Mouse (Mus musculus): ENCODE results near the gene Wars2. TPM values are rescaled to one million over a fixed set of nuclear protein-coding genes. Genes with fewer than 3 reads are reported as not detected.

The Wars2 gene
- polyA plus RNA-seq, 1 experiment from 2014 or later: 8.8 TPM

- Histone ChIP-seq H3K4me1 (ENCODE audit: insufficient read depth) (no peaks in the 10 kb centered on the region), H3K9ac (no peak within 1 kb of the TSS)
- 1% methylated on average over 20 of the region's 20 CpGs for WGBS
These were observed 99.4 kb downstream of the Wars2 start, which contains the start of gene Tbx15 for GRCm38 (mm10) chr3:99240213-99240720. Gene Tbx15, plus strand, starts transcription at chr3:99240381.

DNA sequence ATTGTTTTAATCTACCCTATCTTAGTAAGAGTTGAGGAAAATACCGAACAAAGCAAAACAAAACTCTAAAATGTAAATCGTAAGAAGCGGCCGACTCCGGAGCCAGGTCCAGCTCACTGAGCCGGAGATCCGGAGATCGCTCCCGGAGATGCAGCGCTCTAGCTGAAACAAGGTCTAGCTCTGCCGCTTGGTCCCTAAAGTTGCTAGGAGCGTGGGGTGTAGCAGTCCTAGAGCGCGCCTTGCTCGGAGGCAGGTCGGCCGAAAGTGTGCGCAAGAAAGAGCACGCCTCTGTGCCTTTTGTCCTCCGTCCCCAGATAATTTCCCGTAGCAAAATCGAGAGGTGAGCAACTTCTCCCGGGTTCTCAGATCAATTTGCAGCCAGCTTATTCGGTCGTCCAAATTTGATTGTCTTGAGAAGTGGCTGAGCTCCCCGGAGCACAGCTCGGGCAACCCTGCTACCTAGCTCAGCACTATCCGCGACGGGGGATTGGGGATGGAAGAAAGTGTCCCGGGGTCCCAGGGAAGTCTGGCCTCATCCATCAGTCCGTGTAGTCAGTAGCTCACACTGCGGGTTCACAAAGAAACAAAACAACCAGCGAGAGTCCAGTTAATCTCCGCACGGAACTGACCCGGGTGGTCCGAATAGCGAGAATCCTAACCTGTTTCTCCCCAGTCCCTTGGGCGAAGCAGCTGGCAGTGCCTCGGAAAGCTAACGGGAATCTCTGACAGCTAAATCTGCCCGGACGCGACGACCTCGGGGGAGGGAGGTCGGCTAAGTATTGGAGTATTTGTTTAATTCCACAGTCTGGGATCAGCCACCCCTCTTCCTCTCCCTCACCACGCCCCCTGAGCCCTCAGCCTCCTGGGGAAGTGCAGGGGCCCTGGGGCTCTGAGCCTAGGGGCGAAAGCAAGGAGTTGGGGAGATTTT lies 100.2 kb downstream of the Wars2 start:
- Histone ChIP-seq H3K36me3 (ENCODE audit: insufficient read depth) (no peaks in the 10 kb centered on the region), H3K4me1 (ENCODE audit: insufficient read depth) (no peaks in the 10 kb centered on the region), H3K4me2 (peak overlapping the region; percentile 36; the same call in 1 of the 2 replicates), H3K27ac (ENCODE audit: low read depth) (no peak overlapping the region), H3K27me3 (ENCODE audit: insufficient read depth, low read length) (peaks cover 95% of the 10 kb centered on the region), H3K9ac (no peak overlapping the region), H3K4me3 (ENCODE audit: low read depth, low read length) (peak overlapping the region; percentile 10; the same call in 1 of the 2 replicates), H3K9me3 (ENCODE audit: low read depth, low read length) (no peaks in the 10 kb centered on the region)
- DNase-seq (peak; percentile 36), ATAC-seq (ENCODE audit: insufficient read depth) (no peak)
- TF ChIP-seq CTCF (IDR thresholded peaks at IDR 0.05; ENCODE audit: low read depth): no peak
- WGBS: under 1% methylated on average over 50 of the region's 50 CpGs

More at GRCm38 (mm10) chr3:99240213-99240720, 99.4 kb downstream of the Wars2 start, which contains the start of gene Tbx15:
- Histone ChIP-seq H3K9me3 (ENCODE audit: low read depth, low read length) (no peaks in the 10 kb centered on the region), H3K4me3 (ENCODE audit: low read depth, low read length) (peak within 1 kb of the TSS; percentile 10; the same call in 1 of the 2 replicates), H3K27me3 (ENCODE audit: insufficient read depth, low read length) (peaks cover 96% of the 10 kb centered on the region), H3K36me3 (ENCODE audit: insufficient read depth) (no peaks in the 10 kb centered on the region), H3K4me2 (peak within 1 kb of the TSS; percentile 36; the same call in 1 of the 2 replicates), H3K27ac (ENCODE audit: low read depth) (no peak within 1 kb of the TSS)
- ATAC-seq (ENCODE audit: insufficient read depth): no peak
- TF ChIP-seq CTCF (IDR thresholded peaks at IDR 0.05; ENCODE audit: low read depth): no peak
- DNase-seq: no peak

GRCm38 (mm10) chr3:99242481-99242880 lies 101.6 kb downstream of the Wars2 start:
- Histone ChIP-seq H3K27ac (ENCODE audit: low read depth) (no peak overlapping the region), H3K4me3 (ENCODE audit: low read depth, low read length) (no peak overlapping the region), H3K9ac (no peak overlapping the region), H3K36me3 (ENCODE audit: insufficient read depth) (no peaks in the 10 kb centered on the region), H3K4me1 (ENCODE audit: insufficient read depth) (no peaks in the 10 kb centered on the region), H3K4me2 (no peak overlapping the region), H3K27me3 (ENCODE audit: insufficient read depth, low read length) (peaks cover 97% of the 10 kb centered on the region), H3K9me3 (ENCODE audit: low read depth, low read length) (no peaks in the 10 kb centered on the region)
- no peak for TF ChIP-seq CTCF (IDR thresholded peaks at IDR 0.05; ENCODE audit: low read depth)
- DNase-seq (no peak), ATAC-seq (ENCODE audit: insufficient read depth) (no peak)
- WGBS: 5% methylated on average over 8 of the region's 8 CpGs

DNA sequence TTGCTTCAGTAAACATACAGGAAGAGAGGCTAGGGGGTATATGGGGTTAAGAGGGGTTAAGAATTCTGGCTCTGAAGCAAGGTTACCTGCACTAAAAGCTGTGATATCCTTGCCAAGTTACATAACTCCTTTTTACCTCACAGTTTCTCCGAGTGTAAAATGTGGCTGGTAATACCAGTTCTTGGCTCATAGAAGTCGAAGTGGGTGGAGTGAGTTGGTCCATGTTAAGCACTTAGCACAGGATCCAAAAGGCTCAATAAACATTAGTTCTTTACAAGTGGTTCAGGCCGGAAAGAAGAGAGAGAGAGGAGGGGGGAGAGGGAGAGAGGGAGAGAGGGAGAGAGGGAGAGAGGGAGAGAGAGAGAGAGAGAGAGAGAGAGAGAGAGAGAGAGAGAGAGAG lies 104.5 kb downstream of the Wars2 start:
- Histone ChIP-seq H3K9ac (no peak overlapping the region), H3K4me3 (ENCODE audit: low read depth, low read length) (no peak overlapping the region), H3K4me2 (no peak overlapping the region), H3K27me3 (ENCODE audit: insufficient read depth, low read length) (peaks cover 97% of the 10 kb centered on the region), H3K4me1 (ENCODE audit: insufficient read depth) (no peaks in the 10 kb centered on the region), H3K9me3 (ENCODE audit: low read depth, low read length) (no peaks in the 10 kb centered on the region), H3K36me3 (ENCODE audit: insufficient read depth) (no peaks in the 10 kb centered on the region), H3K27ac (ENCODE audit: low read depth) (no peak overlapping the region)
- no peak for TF ChIP-seq CTCF (IDR thresholded peaks at IDR 0.05; ENCODE audit: low read depth)
- 13% methylated on average over 3 of the region's 3 CpGs for WGBS
- ATAC-seq (ENCODE audit: insufficient read depth) (peak; percentile 59; the same call in 1 of the 2 replicates), DNase-seq (peak; percentile 44)

DNA sequence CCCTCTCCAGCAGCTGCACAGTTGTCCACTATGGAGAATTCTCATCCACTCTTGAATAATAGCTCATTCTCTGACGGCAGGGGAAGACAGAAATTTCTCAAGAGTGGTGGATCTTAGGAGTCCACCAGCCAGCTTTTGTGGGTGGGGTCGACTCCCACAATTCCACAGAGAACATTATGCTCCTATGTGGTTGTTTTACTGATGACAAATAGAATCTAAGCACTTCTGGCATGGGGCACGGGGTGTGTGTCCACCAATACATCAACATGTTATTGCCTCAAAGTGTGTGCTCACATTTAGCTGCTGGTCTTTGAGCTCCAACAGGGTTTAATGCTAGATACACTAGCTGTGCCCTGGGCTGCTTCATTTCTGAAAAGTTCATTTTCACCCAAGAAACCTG lies 105.8 kb downstream of the Wars2 start:
- H3K4me2 ChIP-seq: no peak overlapping the region
- peaks cover 97% of the 10 kb centered on the region for H3K27me3 ChIP-seq (ENCODE audit: insufficient read depth, low read length)
- 30% methylated on average over 3 of the region's 3 CpGs for WGBS
- ATAC-seq (ENCODE audit: insufficient read depth) (no peak), DNase-seq (no peak)
- no peak for TF ChIP-seq CTCF (IDR thresholded peaks at IDR 0.05; ENCODE audit: low read depth)
- no peak overlapping the region for H3K4me3 ChIP-seq (ENCODE audit: low read depth, low read length)
- H3K36me3 ChIP-seq (ENCODE audit: insufficient read depth): no peaks in the 10 kb centered on the region
- no peaks in the 10 kb centered on the region for H3K4me1 ChIP-seq (ENCODE audit: insufficient read depth)
- H3K27ac ChIP-seq (ENCODE audit: low read depth): no peak overlapping the region
- no peaks in the 10 kb centered on the region for H3K9me3 ChIP-seq (ENCODE audit: low read depth, low read length)
- no peak overlapping the region for H3K9ac ChIP-seq

GRCm38 (mm10) chr3:99247586-99247985 lies 106.7 kb downstream of the Wars2 start:
- Histone ChIP-seq H3K9me3 (ENCODE audit: low read depth, low read length) (no peaks in the 10 kb centered on the region), H3K4me1 (ENCODE audit: insufficient read depth) (no peaks in the 10 kb centered on the region), H3K36me3 (ENCODE audit: insufficient read depth) (no peaks in the 10 kb centered on the region), H3K27me3 (ENCODE audit: insufficient read depth, low read length) (peaks cover 97% of the 10 kb centered on the region), H3K4me2 (no peak overlapping the region), H3K4me3 (ENCODE audit: low read depth, low read length) (no peak overlapping the region), H3K27ac (ENCODE audit: low read depth) (no peak overlapping the region), H3K9ac (no peak overlapping the region)
- DNase-seq (peak; percentile 11), ATAC-seq (ENCODE audit: insufficient read depth) (no peak)
- 5% methylated on average over 4 of the region's 4 CpGs for WGBS
- no peak for TF ChIP-seq CTCF (IDR thresholded peaks at IDR 0.05; ENCODE audit: low read depth)
